In genomic region chr10:79594872-79595589, GRCm38 (mm10) we compare ENCODE assay signal across 8 mouse cellular contexts. TPM values are rescaled to one million over a fixed set of nuclear protein-coding genes. Genes with fewer than 3 reads are reported as not detected.
A peak's percentile ranks its signal among the peaks of the same experiment; 100 is the strongest.
DNase-seq lines count a peak whose midpoint lies in the region; ATAC-seq lines count a peak whose summit lies in the region.

No protein-coding gene starts in this region.

- no peaks in the 10 kb centered on the region for H3K36me3 ChIP-seq in limb, embryonic 12.5 days
- H3K36me3 ChIP-seq in midbrain, embryonic 15.5 days (replicated peaks), result no peaks in the 10 kb centered on the region
- H3K36me3 ChIP-seq in stomach, embryonic 16.5 days (ENCODE audit: control insufficient read depth, insufficient read depth, low read length), result no peaks in the 10 kb centered on the region

- H3K27ac ChIP-seq in limb, embryonic 12.5 days, result no peak overlapping the region
- H3K27ac ChIP-seq in midbrain, embryonic 15.5 days, result no peak overlapping the region
- H3K27ac ChIP-seq in stomach, embryonic 16.5 days (ENCODE audit: low read length), result no peak overlapping the region

- peak; percentile 52 to 53 for DNase-seq in B cell, adult 2 months
- DNase-seq in R1 (ENCODE audit: low read depth, low spot score), result peak; percentile 79
- DNase-seq in gastrocnemius, postnatal 14 days, result peak; percentile 55
- DNase-seq in kidney, adult 11 months, result peak; percentile 39

- H3K9ac ChIP-seq in limb, embryonic 12.5 days (replicated peaks), result no peak overlapping the region
- H3K9ac ChIP-seq in midbrain, embryonic 15.5 days, result no peak overlapping the region
- H3K9ac ChIP-seq in stomach, embryonic 16.5 days (ENCODE audit: low read length), result no peak overlapping the region

- ATAC-seq in common myeloid progenitor, adult 5-6 weeks (replicated peaks; ENCODE audit: low read depth, poor library complexity, severe bottlenecking), result peak; percentile 88
- ATAC-seq in limb, embryonic 12.5 days (ENCODE audit: insufficient number of reproducible peaks, insufficient read depth, low FRiP score, low TSS enrichment, low read depth), result peak; percentile 82
- peak; percentile 94 for ATAC-seq in midbrain, embryonic 15.5 days (replicated peaks)
- peak; percentile 80; the same call in 1 of the 2 replicates for ATAC-seq in stomach, embryonic 16.5 days (ENCODE audit: insufficient read depth, low FRiP score)

- H3K4me2 ChIP-seq in limb, embryonic 12.5 days, result no peak overlapping the region
- peak overlapping the region; percentile 25 for H3K4me2 ChIP-seq in midbrain, embryonic 15.5 days
- no peak overlapping the region for H3K4me2 ChIP-seq in stomach, embryonic 16.5 days (ENCODE audit: low read depth, low read length)

- no peaks in the 10 kb centered on the region for H3K4me1 ChIP-seq in limb, embryonic 12.5 days (replicated peaks)
- no peaks in the 10 kb centered on the region for H3K4me1 ChIP-seq in midbrain, embryonic 15.5 days
- H3K4me1 ChIP-seq in stomach, embryonic 16.5 days (ENCODE audit: control insufficient read depth, insufficient read depth, low read length), result no peaks in the 10 kb centered on the region

- 18% methylated on average over 17 of the region's 17 CpGs for WGBS in limb, embryonic 12.5 days
- 17% methylated on average over 17 of the region's 17 CpGs for WGBS in midbrain, embryonic 15.5 days
- WGBS in stomach, embryonic 16.5 days, result 17% methylated on average over 17 of the region's 17 CpGs

- intact Hi-C loops in gastrocnemius, postnatal 14 days (cut with DNase I; ENCODE audit: low total_unique reads), result loop anchor here (5.0 kb wide), 2 partner anchors 52 to 67 kb away; partner anchors contain the start of genes Madcam1 and Odf3l2

- no peak overlapping the region for H3K4me3 ChIP-seq in limb, embryonic 12.5 days (replicated peaks)
- no peak overlapping the region for H3K4me3 ChIP-seq in midbrain, embryonic 15.5 days
- H3K4me3 ChIP-seq in stomach, embryonic 16.5 days (replicated peaks; ENCODE audit: low read length), result no peak overlapping the region

- no peaks in the 10 kb centered on the region for H3K9me3 ChIP-seq in limb, embryonic 12.5 days
- no peaks in the 10 kb centered on the region for H3K9me3 ChIP-seq in midbrain, embryonic 15.5 days
- no peaks in the 10 kb centered on the region for H3K9me3 ChIP-seq in stomach, embryonic 16.5 days (replicated peaks; ENCODE audit: control insufficient read depth, low read length)

- H3K27me3 ChIP-seq in limb, embryonic 12.5 days, result peaks cover 40% of the 10 kb centered on the region
- peaks cover 8% of the 10 kb centered on the region for H3K27me3 ChIP-seq in midbrain, embryonic 15.5 days (replicated peaks)
- peaks cover 9% of the 10 kb centered on the region; the same call in 1 of the 2 replicates for H3K27me3 ChIP-seq in stomach, embryonic 16.5 days (ENCODE audit: control insufficient read depth, insufficient read depth, low read length)

RNA-seq across cellular contexts. Expression of gene Theg, which starts 7.9 kb away (rescaled TPM):
- not detected in 2 replicates for total RNA-seq in common myeloid progenitor, adult 5-6 weeks (2017)
- not detected for total RNA-seq in gastrocnemius, postnatal 14 days (2021)
- not detected in 2 replicates for polyA plus RNA-seq in limb, embryonic 12.5 days (2016; fragmentation: Nextera tagmentation; extraction: Ambion mirVana)
- not detected in 2 replicates for polyA plus RNA-seq in midbrain, embryonic 15.5 days (2015; fragmentation: Nextera tagmentation; extraction: Ambion mirVana)
- polyA plus RNA-seq in stomach, embryonic 16.5 days (2015; fragmentation: Nextera tagmentation; extraction: Ambion mirVana), result not detected in 2 replicates

RNA-seq across cellular contexts. Expression of gene C2cd4c, which starts 18.8 kb away (rescaled TPM):
- total RNA-seq in common myeloid progenitor, adult 5-6 weeks (2017), result not detected in 2 replicates
- under 1 TPM; 0.11 to 0.12 TPM for total RNA-seq in gastrocnemius, postnatal 14 days (2021)
- not detected in 2 replicates for polyA plus RNA-seq in limb, embryonic 12.5 days (2016; fragmentation: Nextera tagmentation; extraction: Ambion mirVana)
- polyA plus RNA-seq in midbrain, embryonic 15.5 days (2015; fragmentation: Nextera tagmentation; extraction: Ambion mirVana), result 0.49 and 0.95 TPM in 2 replicates
- polyA plus RNA-seq in stomach, embryonic 16.5 days (2015; fragmentation: Nextera tagmentation; extraction: Ambion mirVana), result 0.03 TPM in 1 of 2 replicates, not detected in the other

RNA-seq across cellular contexts. Expression of gene Mier2, which starts 40.0 kb away (rescaled TPM):
- 13.6 and 18.3 TPM in 2 replicates for total RNA-seq in common myeloid progenitor, adult 5-6 weeks (2017)
- 10 to 100 TPM; 10.3 to 10.6 TPM for total RNA-seq in gastrocnemius, postnatal 14 days (2021)
- 74.8 and 78.1 TPM in 2 replicates for polyA plus RNA-seq in limb, embryonic 12.5 days (2016; fragmentation: Nextera tagmentation; extraction: Ambion mirVana)
- 70.4 and 72.5 TPM in 2 replicates for polyA plus RNA-seq in midbrain, embryonic 15.5 days (2015; fragmentation: Nextera tagmentation; extraction: Ambion mirVana)
- 40.7 and 46.8 TPM in 2 replicates for polyA plus RNA-seq in stomach, embryonic 16.5 days (2015; fragmentation: Nextera tagmentation; extraction: Ambion mirVana)

RNA-seq across cellular contexts. Expression of gene Shc2, which starts 42.7 kb away (rescaled TPM):
- total RNA-seq in common myeloid progenitor, adult 5-6 weeks (2017), result not detected in 2 replicates
- 1 to 10 TPM; 2.3 to 3.3 TPM for total RNA-seq in gastrocnemius, postnatal 14 days (2021)
- 12.0 and 12.2 TPM in 2 replicates for polyA plus RNA-seq in limb, embryonic 12.5 days (2016; fragmentation: Nextera tagmentation; extraction: Ambion mirVana)
- polyA plus RNA-seq in midbrain, embryonic 15.5 days (2015; fragmentation: Nextera tagmentation; extraction: Ambion mirVana), result 27.9 and 30.1 TPM in 2 replicates
- 3.0 and 3.2 TPM in 2 replicates for polyA plus RNA-seq in stomach, embryonic 16.5 days (2015; fragmentation: Nextera tagmentation; extraction: Ambion mirVana)

RNA-seq across cellular contexts. Expression of gene Odf3l2, which starts 50.5 kb away (rescaled TPM):
- total RNA-seq in common myeloid progenitor, adult 5-6 weeks (2017), result not detected in 2 replicates
- total RNA-seq in gastrocnemius, postnatal 14 days (2021), result 10 to 100 TPM in 1 of 2 experiments, 1 to 10 TPM in 1; 1.1 to 12.4 TPM
- not detected in 2 replicates for polyA plus RNA-seq in limb, embryonic 12.5 days (2016; fragmentation: Nextera tagmentation; extraction: Ambion mirVana)
- 0.41 and 0.44 TPM in 2 replicates for polyA plus RNA-seq in midbrain, embryonic 15.5 days (2015; fragmentation: Nextera tagmentation; extraction: Ambion mirVana)
- not detected in 2 replicates for polyA plus RNA-seq in stomach, embryonic 16.5 days (2015; fragmentation: Nextera tagmentation; extraction: Ambion mirVana)
